ENCODE assay signal across 15 mouse cellular contexts in genomic region chr5:34670280-34670679, GRCm38 (mm10). TPM values are rescaled to one million over a fixed set of nuclear protein-coding genes. Genes with fewer than 3 reads are reported as not detected.
DNase-seq lines count a peak whose midpoint lies in the region; ATAC-seq and TF ChIP-seq lines count a peak whose summit lies in the region.
"Had no signal": no experiment of that assay in that cellular context is flagged by ENCODE, and none has a peak within 500 bp of the region (broad histone marks: within the 10 kb centered on the region; RNA-seq: fewer than 3 reads in every experiment).

No protein-coding gene starts in this region.

- no peaks in the 10 kb centered on the region for H3K9me3 ChIP-seq in kidney, embryonic 16.5 days (ENCODE audit: low read length)
- no peaks in the 10 kb centered on the region for H3K9me3 ChIP-seq in ES-Bruce4 (replicated peaks; ENCODE audit: control insufficient read depth, insufficient read depth, low read length, poor library complexity, severe bottlenecking)
- H3K9me3 ChIP-seq: hindbrain, embryonic 15.5 days; limb, embryonic 12.5 days had no signal

- no peaks in the 10 kb centered on the region for H3K27me3 ChIP-seq in kidney, adult 2 months (replicated peaks; ENCODE audit: control insufficient read depth, insufficient read depth, low read length)
- H3K27me3 ChIP-seq in kidney, embryonic 16.5 days (ENCODE audit: insufficient read depth, low read length), result no peaks in the 10 kb centered on the region
- no peaks in the 10 kb centered on the region for H3K27me3 ChIP-seq in ES-Bruce4 (ENCODE audit: control insufficient read depth, insufficient read depth, low read length, poor library complexity, severe bottlenecking)
- H3K27me3 ChIP-seq: hindbrain, embryonic 15.5 days; limb, embryonic 12.5 days had no signal

- no peak for TF ChIP-seq POLR2A in kidney, adult 2 months (IDR thresholded peaks at IDR 0.05; ENCODE audit: low read depth, low read length)
- no peak for TF ChIP-seq POLR2A in ES-Bruce4 (IDR thresholded peaks at IDR 0.05; ENCODE audit: insufficient read depth, low read length)

- H3K4me1 ChIP-seq in kidney, adult 2 months (ENCODE audit: control insufficient read depth, insufficient read depth, low read length), result peaks cover 6% of the 10 kb centered on the region; the same call in 1 of the 2 replicates
- H3K4me1 ChIP-seq in kidney, embryonic 16.5 days (ENCODE audit: insufficient read depth, low read length), result no peaks in the 10 kb centered on the region
- no peaks in the 10 kb centered on the region for H3K4me1 ChIP-seq in ES-Bruce4 (ENCODE audit: control insufficient read depth, insufficient read depth, low read length)
- H3K4me1 ChIP-seq: hindbrain, embryonic 15.5 days; limb, embryonic 12.5 days had no signal

- TF ChIP-seq EP300 in ES-Bruce4 (IDR thresholded peaks at IDR 0.05; ENCODE audit: insufficient read depth, low read depth, low read length), result no peak

- 68% methylated on average over 4 of the region's 4 CpGs for WGBS in kidney, adult 2 months
- WGBS in kidney, embryonic 16.5 days, result 90% methylated on average over 4 of the region's 4 CpGs

- no peak overlapping the region for H3K4me2 ChIP-seq in kidney, embryonic 16.5 days (replicated peaks; ENCODE audit: low read depth, low read length)
- H3K4me2 ChIP-seq: hindbrain, embryonic 15.5 days; limb, embryonic 12.5 days had no signal

- peak; percentile 48; the same call in 1 of the 2 replicates for TF ChIP-seq CTCF in kidney, adult 2 months (conservative IDR thresholded peaks at IDR 0.05; ENCODE audit: insufficient read depth, insufficient read length, low read depth, low read length)
- peak; percentile 5 for TF ChIP-seq CTCF in ES-Bruce4 (IDR thresholded peaks at IDR 0.05; ENCODE audit: low read depth, low read length)

- H3K4me3 ChIP-seq in kidney, adult 2 months (ENCODE audit: insufficient read depth, low read depth, low read length), result no peak overlapping the region
- H3K4me3 ChIP-seq in kidney, embryonic 16.5 days (ENCODE audit: low read length), result no peak overlapping the region
- H3K4me3 ChIP-seq in ES-Bruce4 (ENCODE audit: low read depth, low read length), result no peak overlapping the region
- H3K4me3 ChIP-seq: hindbrain, embryonic 15.5 days; limb, embryonic 12.5 days; myocyte had no signal

- peak; percentile 54 for DNase-seq in kidney, adult 2 months
- peak; percentile 47 for DNase-seq in 3T3-L1 (ENCODE audit: low read depth, low spot score)
- peak; percentile 30 for DNase-seq in embryo, embryonic 11 days
- no peak for DNase-seq in cerebellum, postnatal 4 days (ENCODE audit: low spot score in 2 of 2)
- DNase-seq in right cerebral cortex, adult 18-20 months, result no peak
- DNase-seq: adrenal gland, postnatal 36 days; cerebellum, adult 8-10 months; layer of hippocampus, adult 9-11 months; lung, postnatal 4 days; spleen, adult 18-20 months had no signal

- ATAC-seq in kidney, embryonic 16.5 days (ENCODE audit: low FRiP score, low TSS enrichment), result no peak

- H3K36me3 ChIP-seq in kidney, adult 2 months (ENCODE audit: control insufficient read depth, insufficient read depth, low read length), result no peaks in the 10 kb centered on the region
- 0 out of 2 replicates have a peak, but pooled peaks cover 3% of the 10 kb centered on the region for H3K36me3 ChIP-seq in kidney, embryonic 16.5 days (ENCODE audit: insufficient read depth, low read length)
- H3K36me3 ChIP-seq in ES-Bruce4 (ENCODE audit: control insufficient read depth, insufficient read depth, low read length, poor library complexity, severe bottlenecking), result no peaks in the 10 kb centered on the region
- H3K36me3 ChIP-seq: hindbrain, embryonic 15.5 days had no signal

- H3K27ac ChIP-seq in kidney, adult 2 months (ENCODE audit: insufficient read depth, low read depth, low read length), result no peak overlapping the region
- no peak overlapping the region for H3K27ac ChIP-seq in kidney, embryonic 16.5 days (ENCODE audit: low read length)
- no peak overlapping the region for H3K27ac ChIP-seq in ES-Bruce4 (ENCODE audit: insufficient read depth, low read length)
- H3K27ac ChIP-seq: hindbrain, embryonic 15.5 days; limb, embryonic 12.5 days had no signal

- no peak overlapping the region for H3K9ac ChIP-seq in kidney, embryonic 16.5 days (replicated peaks; ENCODE audit: low read length)
- H3K9ac ChIP-seq in ES-Bruce4 (ENCODE audit: low read depth, poor library complexity, severe bottlenecking), result no peak overlapping the region
- H3K9ac ChIP-seq: hindbrain, embryonic 15.5 days; limb, embryonic 12.5 days had no signal

RNA-seq across cellular contexts. Expression of gene Grk4, which starts 10.1 kb away (rescaled TPM):
- polyA plus RNA-seq in kidney, adult 2 months (2012; rRNA removed), result 0.84 and 1.5 TPM in 2 replicates
- polyA plus RNA-seq in kidney, embryonic 16.5 days (2015; fragmentation: Nextera tagmentation; extraction: Ambion mirVana), result 2.3 and 2.7 TPM in 2 replicates
- 0.25 TPM in 1 of 2 replicates, not detected in the other for polyA plus RNA-seq in ES-Bruce4 (2011; ENCODE audit: insufficient read depth, insufficient read length, low read depth, missing spikeins)

RNA-seq across cellular contexts. Expression of gene Nop14, which starts 10.3 kb away (rescaled TPM):
- polyA plus RNA-seq in kidney, adult 2 months (2012; rRNA removed), result 9.6 and 10.2 TPM in 2 replicates
- polyA plus RNA-seq in kidney, embryonic 16.5 days (2015; fragmentation: Nextera tagmentation; extraction: Ambion mirVana), result 24.5 and 24.8 TPM in 2 replicates
- polyA plus RNA-seq in ES-Bruce4 (2011; ENCODE audit: insufficient read depth, insufficient read length, low read depth, missing spikeins), result 80.7 and 82.6 TPM in 2 replicates

RNA-seq across cellular contexts. Expression of gene Mfsd10, which starts 33.3 kb away (rescaled TPM):
- 55.6 and 77.2 TPM in 2 replicates for polyA plus RNA-seq in kidney, adult 2 months (2012; rRNA removed)
- polyA plus RNA-seq in kidney, embryonic 16.5 days (2015; fragmentation: Nextera tagmentation; extraction: Ambion mirVana), result 154 and 156 TPM in 2 replicates
- polyA plus RNA-seq in ES-Bruce4 (2011; ENCODE audit: insufficient read depth, insufficient read length, low read depth, missing spikeins), result 70.1 and 91.6 TPM in 2 replicates

Comparison
In these comparisons a context has a peak if more than half of its experiments do, and no peak if none do; other contexts are left out.
1. DNase-seq: peak in kidney, adult 2 months (single experiment), 3T3-L1 (single experiment) and embryo, embryonic 11 days (single experiment); none in cerebellum, postnatal 4 days (0 of 2) and right cerebral cortex, adult 18-20 months (single experiment).